Mouse (Mus musculus) erythroblast, embryonic 14.5 days (primary cell): ENCODE data around the gene 1700047I17Rik2. TPM values are rescaled to one million over a fixed set of nuclear protein-coding genes. Genes with fewer than 3 reads are reported as not detected.

Experiments used
- polyA plus RNA-seq: library from polyadenylated mRNA; stranded (reverse); fragments of >175 nt; gene quantifications from 2 replicates; pipeline ENCODE4 v1.2.3, GENCODE M21; 2012

The 1700047I17Rik2 gene
- polyA plus RNA-seq, 1 experiment, result not detected

Other genes with a start within 250 kb of the 1700047I17Rik2 start
- 0.35 and 1.8 TPM in 2 replicates for gene Gm20403, start 213.1 kb upstream of the 1700047I17Rik2 start, polyA plus RNA-seq
- 2.9 and 3.1 TPM in 2 replicates for gene Baz1a, start 185.2 kb upstream of the 1700047I17Rik2 start, polyA plus RNA-seq
- gene 2700097O09Rik, start 119.5 kb upstream of the 1700047I17Rik2 start, polyA plus RNA-seq, result 0.09 and 0.26 TPM in 2 replicates
- 0.44 and 0.72 TPM in 2 replicates for gene Srp54a, start 119.3 kb upstream of the 1700047I17Rik2 start, polyA plus RNA-seq
- 0.79 TPM in 2 replicates for gene Fam177a, start 75.1 kb upstream of the 1700047I17Rik2 start, polyA plus RNA-seq
- gene Srp54b, start 44.5 kb upstream of the 1700047I17Rik2 start, polyA plus RNA-seq, result 2.5 and 3.1 TPM in 2 replicates
- gene Srp54c, start 30.6 kb downstream of the 1700047I17Rik2 start, polyA plus RNA-seq, result 0.13 and 0.14 TPM in 2 replicates
- gene 1110008L16Rik, start 100.0 kb downstream of the 1700047I17Rik2 start, polyA plus RNA-seq, result 0.02 and 0.03 TPM in 2 replicates
- gene Ppp2r3c, start 103.4 kb downstream of the 1700047I17Rik2 start, polyA plus RNA-seq, result 0.04 and 0.06 TPM in 2 replicates
- 1.2 and 1.9 TPM in 2 replicates for gene Psma6, start 184.6 kb downstream of the 1700047I17Rik2 start, polyA plus RNA-seq